Mouse (Mus musculus) E14TG2a.4 (cell line): ENCODE measurements around the gene Tyk2.

ENCODE experiments used
- CTCF ChIP-seq: conservative IDR thresholded peaks from 2 replicates; pipeline ENCODE4 v1.5.1; 2014; ENCODE audit warnings: low read length
- NANOG ChIP-seq: IDR thresholded peaks from 2 replicates; pipeline ENCODE4 v1.6.1; 2014; ENCODE audit warnings: borderline replicate concordance, low read length, mixed read lengths
- POU5F1 ChIP-seq: IDR thresholded peaks from 2 replicates; pipeline ENCODE4 v1.6.1; 2014; ENCODE audit warnings: low read length, borderline replicate concordance

- TF ChIP-seq CTCF (no peak), POU5F1 (no peak), NANOG (no peak)
Measured at GRCm38 (mm10) chr9:21126259-21126627, 4.8 kb downstream of the Tyk2 start.
